Mouse (Mus musculus) testis, adult 2 months (tissue): Measurements from ENCODE around the gene Cpeb1. TPM values are rescaled to one million over a fixed set of nuclear protein-coding genes. Genes with fewer than 3 reads are reported as not detected.

ENCODE experiments used
- H3K27ac ChIP-seq: fragments of 200-500 bp; 2 replicates; pipeline ENCODE4 v1.5.1; 2012; ENCODE audit warnings: low read depth, low read length; ENCODE audit not compliant: control insufficient read depth, insufficient read depth
- H3K27me3 ChIP-seq: fragments of 200-500 bp; 2 replicates; pipeline ENCODE4 v1.6.1; 2012; ENCODE audit warnings: mild to moderate bottlenecking, low read length, moderate library complexity; ENCODE audit not compliant: control insufficient read depth, insufficient read depth
- H3K36me3 ChIP-seq: fragments of 200-500 bp; 2 replicates; pipeline ENCODE4 v1.6.1; 2012; ENCODE audit warnings: mild to moderate bottlenecking, low read length; ENCODE audit not compliant: control insufficient read depth, insufficient read depth
- H3K4me1 ChIP-seq: fragments of 200-500 bp; 2 replicates; pipeline ENCODE4 v1.6.1; 2012; ENCODE audit warnings: low read length; ENCODE audit not compliant: control insufficient read depth, insufficient read depth
- H3K4me3 ChIP-seq: fragments of 200-500 bp; 2 replicates; pipeline ENCODE4 v1.5.1; 2012; ENCODE audit warnings: low read depth, mild to moderate bottlenecking, low read length, moderate library complexity, mixed read lengths; ENCODE audit not compliant: control insufficient read depth
- CTCF ChIP-seq: fragments of 200-500 bp; IDR thresholded peaks from 2 replicates; pipeline ENCODE4 v1.5.1; 2012; ENCODE audit warnings: low read depth, mild to moderate bottlenecking, inconsistent platforms, low read length, moderate library complexity; ENCODE audit not compliant: control insufficient read depth, insufficient read depth, insufficient replicate concordance
- POLR2A ChIP-seq: fragments of 200-500 bp; IDR thresholded peaks from 2 replicates; pipeline ENCODE4 v1.6.1; 2012; ENCODE audit warnings: low read depth, mild to moderate bottlenecking, inconsistent platforms, low read length, moderate library complexity; ENCODE audit not compliant: control insufficient read depth
- polyA plus RNA-seq: library from polyadenylated mRNA; depleted of rRNA; stranded (reverse); fragments of >200 nt; gene quantifications from 2 replicates; pipeline ENCODE4 v1.2.3, GENCODE M21; 2012

The Cpeb1 gene
- polyA plus RNA-seq, 1 experiment = 12.0 TPM

DNA sequence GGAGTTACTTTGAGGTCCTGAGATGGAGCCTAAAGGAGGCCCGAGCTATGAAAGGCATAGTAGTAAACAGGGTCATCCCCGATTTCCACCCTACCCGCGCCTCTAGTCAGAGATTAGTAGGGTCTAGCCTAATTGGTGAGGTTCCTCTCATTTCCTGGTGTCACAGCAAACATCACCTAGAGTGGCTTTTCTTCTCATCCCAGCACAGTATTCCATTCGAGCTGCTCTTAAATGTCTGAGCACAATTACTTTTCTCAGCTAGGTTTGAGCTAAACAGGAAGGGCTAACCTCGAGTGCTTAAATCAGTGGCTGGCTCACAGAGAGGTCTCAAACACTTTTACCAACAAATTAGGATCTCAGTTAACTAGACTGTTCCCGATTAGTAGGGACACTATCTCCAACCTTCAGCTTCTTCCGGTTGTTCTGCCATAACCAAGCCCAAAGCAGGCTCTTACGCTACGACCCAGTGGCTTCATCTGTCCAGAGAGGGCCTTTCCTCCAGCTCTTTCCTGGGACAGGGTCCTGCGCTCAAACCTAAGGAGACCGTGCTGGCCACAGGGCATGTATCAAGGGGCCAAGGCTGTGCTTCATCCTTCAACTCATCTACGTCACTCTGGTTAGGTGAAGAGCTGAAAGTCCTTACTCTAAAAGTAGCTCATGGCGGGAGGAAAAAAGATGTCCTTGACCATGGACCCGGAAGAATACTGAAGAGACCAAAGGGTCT lies 109.7 kb downstream of the Cpeb1 start:
- Histone ChIP-seq H3K4me3 (peak overlapping the region; percentile 78), H3K36me3 (no peaks in the 10 kb centered on the region; the same call in 1 of the 2 replicates), H3K27me3 (no peaks in the 10 kb centered on the region), H3K27ac (peak overlapping the region; percentile 65), H3K4me1 (no peaks in the 10 kb centered on the region; the same call in 1 of the 2 replicates)
- TF ChIP-seq CTCF (no peak), POLR2A (no peak)

DNA sequence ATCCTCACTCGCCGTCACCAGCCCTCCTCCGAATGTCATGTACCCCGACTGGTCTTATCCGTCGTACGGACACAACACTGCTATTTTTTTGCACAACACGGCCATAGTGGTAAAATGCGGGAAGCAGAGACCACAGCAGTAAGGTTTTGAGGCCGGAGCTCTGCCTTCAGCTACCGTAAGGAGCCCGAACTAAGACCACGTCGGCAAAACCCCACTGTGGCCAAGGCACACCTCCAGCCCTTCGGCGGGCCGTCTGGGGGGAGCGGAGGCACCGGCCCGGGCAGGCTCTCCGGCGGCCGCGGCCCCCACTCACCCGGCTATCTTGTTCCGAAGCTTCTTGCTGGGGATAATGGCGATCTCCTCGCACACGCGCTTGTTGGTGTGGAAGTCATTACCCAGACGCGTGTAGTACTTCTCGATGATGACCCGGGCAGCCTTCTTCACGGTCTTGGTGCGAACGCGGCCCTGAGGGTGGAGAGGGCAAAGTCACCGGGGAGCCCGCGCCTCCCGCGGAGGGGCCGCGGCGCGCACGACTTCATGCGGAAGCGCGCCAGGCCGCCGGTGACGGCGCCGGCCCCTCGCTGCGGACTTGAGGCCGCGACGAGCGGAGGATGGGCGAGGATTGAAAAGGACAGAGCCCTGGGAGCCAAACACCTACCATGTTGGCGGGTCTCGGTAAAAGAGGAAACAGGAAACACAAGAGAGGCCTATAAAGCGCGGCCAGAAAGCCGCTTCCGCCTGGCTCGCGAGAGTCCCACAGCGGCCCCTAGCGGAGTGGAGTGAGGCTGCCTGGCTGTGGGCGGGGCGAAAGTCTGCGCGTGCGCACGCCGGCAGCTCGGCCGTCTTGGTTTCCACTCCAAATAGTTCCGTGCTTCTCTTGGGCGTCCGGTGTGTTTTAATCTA lies 110.5 kb downstream of the Cpeb1 start, which contains the start of gene Rps17:
Gene Rps17 (minus strand): TSS at position 711 of the 903 bp plus-strand sequence.
- TF ChIP-seq POLR2A (peak; percentile 87), CTCF (peak; percentile 91)
- H3K27ac ChIP-seq = peak within 1 kb of the TSS; percentile 79
- no peaks in the 10 kb centered on the region for H3K27me3 ChIP-seq
- no peaks in the 10 kb centered on the region; the same call in 1 of the 2 replicates for H3K36me3 ChIP-seq
- H3K4me3 ChIP-seq = peak within 1 kb of the TSS; percentile 78
- no peaks in the 10 kb centered on the region; the same call in 1 of the 2 replicates for H3K4me1 ChIP-seq

DNA sequence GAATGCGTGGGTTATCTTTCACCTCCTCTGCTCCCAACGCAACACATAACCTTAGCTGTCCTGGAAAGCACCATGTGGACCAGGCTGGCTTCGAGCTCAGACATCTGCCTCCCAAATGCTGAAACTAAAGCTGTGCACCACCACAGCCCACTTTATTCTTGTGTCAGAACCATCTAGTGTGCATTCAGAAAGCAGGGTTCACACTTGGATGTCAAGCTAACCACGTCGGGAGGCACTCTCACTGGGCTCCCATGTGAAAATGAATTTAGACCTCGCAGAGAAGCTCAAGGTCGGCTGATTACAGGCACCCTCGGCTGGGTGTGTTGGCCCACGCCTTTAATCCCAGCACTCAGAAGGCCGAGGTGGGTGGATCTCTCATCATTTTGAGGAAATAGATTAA lies 111.4 kb downstream of the Cpeb1 start:
- no peak overlapping the region for H3K27ac ChIP-seq
- no peaks in the 10 kb centered on the region; the same call in 1 of the 2 replicates for H3K4me1 ChIP-seq
- TF ChIP-seq POLR2A (no peak), CTCF (no peak)
- H3K4me3 ChIP-seq = peak overlapping the region; percentile 78
- no peaks in the 10 kb centered on the region; the same call in none of the 2 replicates for H3K36me3 ChIP-seq
- no peaks in the 10 kb centered on the region for H3K27me3 ChIP-seq

DNA sequence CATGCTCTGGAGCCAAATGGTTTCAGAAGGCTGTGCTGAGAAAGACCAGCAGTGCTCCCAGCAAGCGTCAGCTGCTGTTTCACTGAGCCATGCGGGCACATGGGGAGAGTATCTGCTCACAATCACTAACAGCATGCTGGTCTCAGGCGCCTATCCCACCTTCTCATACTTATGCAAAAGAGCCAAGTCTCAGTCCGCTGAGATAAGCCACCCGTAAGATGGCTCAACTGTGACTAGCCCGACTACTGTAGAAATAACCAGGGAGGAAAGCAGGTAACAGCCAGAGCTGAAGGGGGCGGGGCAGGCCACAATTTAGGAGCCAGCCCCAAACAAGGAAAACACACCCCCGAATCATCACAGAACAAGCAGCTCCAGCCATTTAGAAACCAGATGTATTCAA lies 111.9 kb downstream of the Cpeb1 start:
- no peak overlapping the region for H3K27ac ChIP-seq
- no peaks in the 10 kb centered on the region for H3K27me3 ChIP-seq
- H3K36me3 ChIP-seq = no peaks in the 10 kb centered on the region; the same call in none of the 2 replicates
- no peak overlapping the region for H3K4me3 ChIP-seq
- no peak for TF ChIP-seq CTCF
- no peaks in the 10 kb centered on the region; the same call in 1 of the 2 replicates for H3K4me1 ChIP-seq

GRCm38 (mm10) chr7:81342356-81343094 lies 112.7 kb downstream of the Cpeb1 start:
- TF ChIP-seq POLR2A (no peak), CTCF (no peak)

DNA sequence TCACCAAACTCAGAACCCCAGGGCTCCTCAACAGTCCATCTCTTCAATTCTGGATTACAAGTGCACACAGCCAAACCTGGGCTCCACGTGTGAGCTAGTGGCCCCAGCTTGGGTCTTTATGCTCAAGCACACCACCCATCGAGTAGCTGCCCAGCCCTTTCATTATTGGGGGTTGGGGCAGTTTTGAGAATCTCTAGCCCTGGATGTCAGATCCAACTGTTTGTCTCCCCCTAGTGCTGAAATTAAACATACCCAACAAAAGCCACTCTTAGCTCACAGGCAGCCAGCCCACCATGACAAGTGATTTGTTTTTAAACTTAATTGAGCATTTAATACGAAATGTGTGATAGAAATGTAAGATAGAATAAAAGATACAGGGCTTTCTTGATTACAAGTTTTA lies 113.7 kb downstream of the Cpeb1 start:
- Histone ChIP-seq H3K36me3 (no peaks in the 10 kb centered on the region; the same call in none of the 2 replicates), H3K4me3 (no peak overlapping the region), H3K27me3 (no peaks in the 10 kb centered on the region), H3K4me1 (no peaks in the 10 kb centered on the region; the same call in 1 of the 2 replicates), H3K27ac (no peak overlapping the region)
- no peak for TF ChIP-seq POLR2A
- TF ChIP-seq CTCF = no peak

More at GRCm38 (mm10) chr7:81342356-81343094, 112.7 kb downstream of the Cpeb1 start:
- H3K4me1 ChIP-seq = no peaks in the 10 kb centered on the region; the same call in 1 of the 2 replicates
- no peak overlapping the region for H3K27ac ChIP-seq
- no peaks in the 10 kb centered on the region for H3K27me3 ChIP-seq
- H3K36me3 ChIP-seq = no peaks in the 10 kb centered on the region; the same call in none of the 2 replicates
- no peak overlapping the region for H3K4me3 ChIP-seq
